In the genomic region with DNA sequence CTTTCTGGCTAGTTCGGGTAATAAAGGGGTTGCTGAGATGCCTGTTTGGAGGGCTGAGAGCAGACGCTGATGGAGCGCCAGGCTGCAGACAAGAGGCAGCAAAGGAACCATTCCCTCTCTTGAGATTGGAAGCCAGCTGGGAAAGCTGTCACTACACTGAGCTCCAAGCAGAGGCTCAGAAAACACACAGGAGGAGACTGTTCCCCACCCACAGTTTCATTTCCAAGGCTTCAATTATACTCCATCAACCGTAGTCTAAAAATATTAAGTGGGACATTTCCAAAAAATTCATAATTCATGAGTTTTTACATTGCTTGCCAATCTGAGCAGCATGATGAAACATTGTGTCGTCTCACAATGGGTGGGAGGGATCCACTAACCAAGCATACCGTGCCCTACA, we compare ENCODE assay signal across 16 mouse cellular contexts. TPM values are rescaled to one million over a fixed set of nuclear protein-coding genes. Genes with fewer than 3 reads are reported as not detected.
A peak's percentile ranks its signal among the peaks of the same experiment; 100 is the strongest.
DNase-seq lines count a peak whose midpoint lies in the region; ATAC-seq lines count a peak whose summit lies in the region.
"Had no signal": no experiment of that assay in that cellular context is flagged by ENCODE, and none has a peak within 500 bp of the region (broad histone marks: within the 10 kb centered on the region; RNA-seq: fewer than 3 reads in every experiment).

No protein-coding gene starts in this region.

- H3K4me3 ChIP-seq in forebrain, embryonic 14.5 days (ENCODE audit: low read depth, low read length) = no peak overlapping the region
- H3K4me3 ChIP-seq in forebrain, embryonic 10.5 days = no peak overlapping the region
- H3K4me3 ChIP-seq: kidney, embryonic 15.5 days; limb, embryonic 13.5 days; myocyte had no signal

- WGBS in forebrain, embryonic 14.5 days = 55% methylated on average over 6 of the region's 6 CpGs
- WGBS in forebrain, embryonic 10.5 days = 78% methylated on average over 6 of the region's 6 CpGs

- no peak for ATAC-seq in forebrain, embryonic 14.5 days
- ATAC-seq in monocyte, adult 5-6 weeks (replicated peaks; ENCODE audit: insufficient number of reproducible peaks, low FRiP score, low TSS enrichment, poor library complexity, severe bottlenecking) = no peak
- ATAC-seq: liver, postnatal 0 days had no signal

- DNase-seq in forebrain, embryonic 14.5 days (ENCODE audit: low spot score) = peak; percentile 56
- no peak for DNase-seq in forebrain, embryonic 10.5 days (ENCODE audit: extremely low spot score, low spot score)
- DNase-seq in brain, adult 2 months (ENCODE audit: low read depth, low spot score) = peak; percentile 90
- peak; percentile 19 to 64 for DNase-seq in frontal cortex, postnatal 36 days (ENCODE audit: low spot score in 2 of 2)
- peak; percentile 48 to 54 for DNase-seq in left cerebral cortex, adult 9 months (ENCODE audit: low spot score in 2 of 2)
- no peak for DNase-seq in urinary bladder, postnatal 36 days (ENCODE audit: low spot score in 2 of 2)
- no peak for DNase-seq in thymus, adult 18-20 months
- DNase-seq: adrenal gland, postnatal 25 days; cerebellum, adult 11-12 months; embryo, embryonic 11 days; liver, postnatal 0 days; spleen, adult 18-20 months had no signal

- peaks cover 4% of the 10 kb centered on the region for H3K4me1 ChIP-seq in forebrain, embryonic 14.5 days (ENCODE audit: control insufficient read depth, insufficient read depth, low read length)
- peaks cover 20% of the 10 kb centered on the region for H3K4me1 ChIP-seq in forebrain, embryonic 10.5 days

- 0 out of 2 replicates have a peak overlapping the region, but pooled peaks have one; percentile 14 for H3K27ac ChIP-seq in forebrain, embryonic 14.5 days (ENCODE audit: low read depth, low read length)
- H3K27ac ChIP-seq in forebrain, embryonic 10.5 days = no peak overlapping the region
- H3K27ac ChIP-seq: kidney, embryonic 15.5 days; limb, embryonic 13.5 days had no signal

- H3K9me3 ChIP-seq in forebrain, embryonic 14.5 days (replicated peaks; ENCODE audit: control insufficient read depth, low read length) = no peaks in the 10 kb centered on the region
- H3K9me3 ChIP-seq in forebrain, embryonic 10.5 days = no peaks in the 10 kb centered on the region
- H3K9me3 ChIP-seq: kidney, embryonic 15.5 days had no signal

- H3K9ac ChIP-seq in forebrain, embryonic 14.5 days (ENCODE audit: low read length) = no peak overlapping the region
- H3K9ac ChIP-seq: kidney, embryonic 15.5 days; limb, embryonic 13.5 days; liver, postnatal 0 days had no signal

- H3K36me3 ChIP-seq in forebrain, embryonic 14.5 days (ENCODE audit: control insufficient read depth, insufficient read depth, low read length) = no peaks in the 10 kb centered on the region
- no peaks in the 10 kb centered on the region for H3K36me3 ChIP-seq in forebrain, embryonic 10.5 days (replicated peaks)
- H3K36me3 ChIP-seq: kidney, embryonic 15.5 days; limb, embryonic 13.5 days had no signal

- H3K27me3 ChIP-seq in forebrain, embryonic 14.5 days (replicated peaks; ENCODE audit: control insufficient read depth, insufficient read depth, low read length) = no peaks in the 10 kb centered on the region
- 0 out of 2 replicates have a peak, but pooled peaks cover 4% of the 10 kb centered on the region for H3K27me3 ChIP-seq in forebrain, embryonic 10.5 days (ENCODE audit: poor library complexity, severe bottlenecking)
- H3K27me3 ChIP-seq: kidney, embryonic 15.5 days; limb, embryonic 13.5 days had no signal

- no peak overlapping the region for H3K4me2 ChIP-seq in forebrain, embryonic 14.5 days (ENCODE audit: low read length)
- H3K4me2 ChIP-seq: kidney, embryonic 15.5 days; limb, embryonic 13.5 days had no signal

RNA-seq across cellular contexts. Expression of a gene that starts 2.5 kb away (rescaled TPM):
- polyA plus RNA-seq in forebrain, embryonic 14.5 days (2014; fragmentation: Nextera tagmentation; extraction: Ambion mirVana) = 7.9 and 10.6 TPM in 2 replicates
- 7.8 and 9.3 TPM in 2 replicates for polyA plus RNA-seq in forebrain, embryonic 10.5 days (2016; fragmentation: Nextera tagmentation; extraction: Ambion mirVana)
- 15.6 to 23.1 TPM (median 18.1 TPM) in 3 replicates for total RNA-seq in monocyte, adult 5-6 weeks (2017)

Comparison
In these comparisons a context has a peak if more than half of its experiments do, and no peak if none do; other contexts are left out.
1. DNase-seq: peak in forebrain, embryonic 14.5 days (single experiment), brain, adult 2 months (single experiment), frontal cortex, postnatal 36 days (2 of 2) and left cerebral cortex, adult 9 months (2 of 2); none in forebrain, embryonic 10.5 days (single experiment), urinary bladder, postnatal 36 days (0 of 2) and thymus, adult 18-20 months (0 of 2).